Mouse (Mus musculus) kidney, adult 2 months (tissue): ENCODE data around the gene Enpp1. TPM values are rescaled to one million over a fixed set of nuclear protein-coding genes. Genes with fewer than 3 reads are reported as not detected.
A peak's percentile ranks its signal among the peaks of the same experiment; 100 is the strongest.

Source experiments
- DNase-seq: peaks from one replicate; pipeline ENCODE4 v3.0.0; 2021
- H3K27ac ChIP-seq: fragments of 200-500 bp; 2 replicates; pipeline ENCODE4 v1.5.1; 2012; ENCODE audit warnings: low read depth, low read length, control low read depth, inconsistent platforms; ENCODE audit not compliant: insufficient read depth
- H3K27me3 ChIP-seq: fragments of 200-500 bp; replicated peaks from 2 replicates; pipeline ENCODE4 v1.6.1; 2012; ENCODE audit warnings: mild to moderate bottlenecking, moderate library complexity, low read length, inconsistent platforms; ENCODE audit not compliant: control insufficient read depth, insufficient read depth
- H3K36me3 ChIP-seq: fragments of 200-500 bp; 2 replicates; pipeline ENCODE4 v1.6.1; 2012; ENCODE audit warnings: mild to moderate bottlenecking, moderate library complexity, low read length, inconsistent platforms; ENCODE audit not compliant: control insufficient read depth, insufficient read depth
- H3K4me1 ChIP-seq: fragments of 200-500 bp; 2 replicates; pipeline ENCODE4 v1.6.1; 2011; ENCODE audit warnings: low read length; ENCODE audit not compliant: control insufficient read depth, insufficient read depth
- H3K4me3 ChIP-seq: fragments of 200-500 bp; 2 replicates; pipeline ENCODE4 v1.5.1; 2011; ENCODE audit warnings: mild to moderate bottlenecking, low read depth, low read length, control low read depth; ENCODE audit not compliant: insufficient read depth
- CTCF ChIP-seq: fragments of 200-500 bp; conservative IDR thresholded peaks from 2 replicates; pipeline ENCODE4 v1.5.1; 2011; ENCODE audit warnings: low read depth, mild to moderate bottlenecking, control low read depth, low read length, moderate library complexity, mixed read lengths; ENCODE audit not compliant: insufficient read depth, insufficient read length
- POLR2A ChIP-seq: fragments of 200-500 bp; IDR thresholded peaks from one replicate; pipeline ENCODE4 v1.6.1; 2011; ENCODE audit warnings: low read depth, low read length, control low read depth
- WGBS: fragments of 180-500 bp; shearing (Covaris S2); methylation state at CpG from one replicate; pipeline ENCODE4 v1.1.7; 2018; 5-methylcytosine and 5-hydroxymethylcytosine counted together
- polyA plus RNA-seq: library from polyadenylated mRNA; depleted of rRNA; stranded (reverse); fragments of >200 nt; gene quantifications from 2 replicates; pipeline ENCODE4 v1.2.3, GENCODE M21; 2012

The Enpp1 gene
- polyA plus RNA-seq, 1 experiment: 8.5 TPM

DNA sequence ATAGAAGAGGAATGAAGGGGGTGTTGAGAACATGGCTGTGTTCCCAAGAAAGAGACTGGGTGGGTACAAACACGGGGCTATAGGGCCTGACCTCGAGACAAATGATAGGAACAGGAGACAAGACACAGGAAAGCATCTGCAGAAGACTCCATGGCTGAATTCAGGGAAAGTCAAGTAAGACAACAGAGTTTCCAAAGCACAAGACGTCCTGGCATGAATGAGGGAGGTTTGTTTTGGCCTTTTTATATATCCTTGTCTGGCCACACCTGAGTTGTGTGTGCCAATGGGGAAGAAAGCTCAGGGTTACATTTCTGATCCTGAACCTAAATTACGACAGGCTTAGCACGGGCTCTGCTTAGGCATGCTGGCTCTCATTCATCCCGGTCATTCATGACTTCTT, 4.2 kb downstream of the Enpp1 start:
- Histone ChIP-seq H3K4me3 (no peak overlapping the region), H3K4me1 (peaks cover 14% of the 10 kb centered on the region; the same call in 1 of the 2 replicates), H3K27me3 (no peaks in the 10 kb centered on the region), H3K27ac (no peak overlapping the region), H3K36me3 (no peaks in the 10 kb centered on the region)
- no peak for TF ChIP-seq POLR2A
- no peak for TF ChIP-seq CTCF
- WGBS: 78% methylated on average over 6 of the region's 6 CpGs
- DNase-seq: no peak

DNA sequence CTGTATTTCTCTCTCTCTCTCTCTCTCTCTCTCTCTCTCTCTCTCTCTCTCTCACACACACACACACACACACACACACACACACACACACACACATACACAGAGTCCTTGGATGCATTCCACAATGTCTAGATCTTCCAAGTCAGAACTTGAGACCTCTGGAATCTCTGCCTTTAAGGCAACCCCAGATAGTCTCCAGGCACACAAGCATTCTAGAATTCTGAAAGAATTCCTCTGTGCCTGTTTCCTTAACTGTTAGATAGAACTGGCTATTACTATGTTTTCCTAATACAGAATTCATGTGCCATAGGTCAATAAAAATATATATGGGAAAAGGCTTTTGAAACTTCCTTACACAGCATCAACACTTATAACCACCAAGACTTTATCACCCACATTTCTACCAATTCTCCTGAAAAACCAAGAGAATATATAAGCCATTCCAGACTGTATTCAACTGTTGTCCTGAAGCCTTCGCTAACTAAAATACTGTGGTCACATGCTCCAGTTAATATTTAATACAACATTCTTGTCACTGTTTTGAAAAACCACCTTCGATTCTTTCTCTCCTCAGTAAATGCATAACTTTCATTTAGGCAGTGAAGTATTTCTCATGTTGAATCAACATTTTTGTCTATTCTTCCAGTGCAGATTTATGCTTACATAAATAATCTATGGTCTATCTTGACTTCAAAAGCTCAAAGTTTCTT, 5.4 kb downstream of the Enpp1 start:
- DNase-seq: peak; percentile 69
- no peak for TF ChIP-seq CTCF
- no peak for TF ChIP-seq POLR2A
- H3K27ac ChIP-seq: peak overlapping the region; percentile 92
- 38% methylated on average over 2 of the region's 2 CpGs for WGBS
- peaks cover 14% of the 10 kb centered on the region; the same call in 1 of the 2 replicates for H3K4me1 ChIP-seq
- no peak overlapping the region for H3K4me3 ChIP-seq
- H3K36me3 ChIP-seq: no peaks in the 10 kb centered on the region
- no peaks in the 10 kb centered on the region for H3K27me3 ChIP-seq

DNA sequence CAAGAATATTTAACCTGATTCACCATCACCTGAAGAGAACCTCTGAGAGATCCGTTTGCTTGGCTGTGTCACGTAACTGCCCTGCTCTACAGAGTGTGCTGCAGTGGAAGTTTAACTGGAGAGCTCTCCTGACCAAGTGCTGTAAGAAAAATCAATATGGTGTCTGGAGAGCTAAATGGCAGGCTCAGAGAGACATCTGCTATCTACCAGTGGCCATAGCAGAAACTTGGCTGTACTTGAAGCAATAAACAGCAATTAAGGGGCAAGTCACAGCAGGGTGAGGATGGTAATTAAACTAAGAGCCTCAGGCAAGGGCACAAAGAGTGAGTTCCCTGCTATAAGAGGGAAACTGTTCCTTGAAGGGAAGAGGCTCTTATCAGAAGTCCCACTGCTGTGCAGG, 9.3 kb downstream of the Enpp1 start:
- H3K4me1 ChIP-seq: peaks cover 11% of the 10 kb centered on the region; the same call in 1 of the 2 replicates
- H3K4me3 ChIP-seq: no peak overlapping the region
- DNase-seq: no peak
- no peaks in the 10 kb centered on the region for H3K36me3 ChIP-seq
- 58% methylated on average over 2 of the region's 2 CpGs for WGBS
- H3K27ac ChIP-seq: no peak overlapping the region
- TF ChIP-seq CTCF (no peak), POLR2A (no peak)
- no peaks in the 10 kb centered on the region for H3K27me3 ChIP-seq

DNA sequence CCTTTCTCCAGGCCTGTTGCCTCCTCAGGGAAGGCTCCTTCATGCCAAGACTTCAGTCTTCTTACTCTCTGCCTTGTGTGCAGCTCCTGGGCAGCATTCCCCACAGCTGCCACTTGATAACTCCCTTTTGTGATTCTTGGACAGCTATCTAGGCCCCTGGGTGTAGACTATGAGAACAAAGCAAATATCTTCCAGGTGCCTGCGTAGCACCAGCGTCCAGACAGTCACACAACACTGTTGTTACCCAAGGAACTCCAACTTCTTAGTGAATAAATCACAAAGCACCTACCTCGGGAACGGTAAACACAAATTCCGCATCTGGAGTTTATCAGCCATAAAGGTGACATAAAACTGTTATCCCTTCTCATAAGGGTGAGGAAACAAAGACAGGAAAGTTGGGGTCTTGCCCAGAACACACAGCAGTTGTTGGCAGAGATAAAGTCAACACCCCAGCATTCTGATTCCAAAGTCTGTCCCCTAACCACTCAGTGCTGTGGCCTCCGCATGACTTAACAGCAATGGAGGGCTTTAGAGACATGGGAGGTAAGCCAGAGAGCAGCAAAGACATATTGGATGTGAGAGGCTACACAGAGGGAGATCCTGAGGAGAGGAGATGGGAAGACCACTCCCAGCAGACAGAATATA, 13.7 kb downstream of the Enpp1 start:
- DNase-seq: no peak
- H3K36me3 ChIP-seq: no peaks in the 10 kb centered on the region
- no peak for TF ChIP-seq CTCF
- TF ChIP-seq POLR2A: no peak
- 68% methylated on average over 6 of the region's 6 CpGs for WGBS
- H3K4me3 ChIP-seq: no peak overlapping the region
- no peaks in the 10 kb centered on the region for H3K4me1 ChIP-seq
- H3K27me3 ChIP-seq: no peaks in the 10 kb centered on the region
- H3K27ac ChIP-seq: no peak overlapping the region

DNA sequence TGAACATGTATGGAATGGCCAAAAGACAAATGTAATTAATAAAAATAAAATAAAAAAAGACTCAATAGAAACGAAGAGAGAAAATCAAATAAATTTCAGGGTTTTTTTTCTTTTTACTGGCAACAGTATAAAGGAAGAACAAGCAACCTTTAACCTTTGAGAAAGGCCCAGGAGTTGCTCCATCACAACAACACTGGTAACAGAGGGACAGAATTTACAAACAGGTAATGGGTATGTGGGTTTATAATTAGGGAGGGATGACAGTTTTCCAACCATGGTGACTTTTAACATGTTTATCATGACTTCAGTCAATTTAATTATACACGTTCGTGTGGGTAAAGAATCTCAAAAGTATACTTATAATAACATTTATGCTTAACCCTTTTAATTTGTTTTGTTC, 15.2 kb downstream of the Enpp1 start:
- H3K4me1 ChIP-seq: no peaks in the 10 kb centered on the region
- no peak overlapping the region for H3K4me3 ChIP-seq
- no peak for DNase-seq
- H3K27ac ChIP-seq: no peak overlapping the region
- 83% methylated on average over 3 of the region's 3 CpGs for WGBS
- H3K36me3 ChIP-seq: no peaks in the 10 kb centered on the region; the same call in 1 of the 2 replicates
- TF ChIP-seq POLR2A: no peak
- TF ChIP-seq CTCF: no peak
- no peaks in the 10 kb centered on the region for H3K27me3 ChIP-seq

DNA sequence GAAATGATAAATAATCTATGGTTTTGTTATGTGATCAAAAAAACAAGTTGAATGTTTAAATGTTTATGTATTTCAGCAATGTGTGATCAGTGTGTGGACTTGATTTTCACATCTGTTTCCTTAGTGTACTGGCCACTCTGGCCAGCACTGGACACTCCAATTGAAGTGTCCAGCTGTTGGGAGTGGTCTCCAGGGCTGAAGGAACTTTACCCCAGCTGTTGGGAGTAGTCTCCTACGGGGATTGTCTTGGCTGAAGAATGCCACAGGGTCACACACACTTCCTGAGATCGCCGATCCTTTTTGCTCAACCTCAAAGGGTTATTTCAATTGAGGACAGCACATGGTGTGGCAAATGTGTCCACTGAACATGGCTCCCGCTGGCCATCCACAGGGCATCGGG, 16.2 kb downstream of the Enpp1 start:
- Histone ChIP-seq H3K27ac (no peak overlapping the region), H3K36me3 (no peaks in the 10 kb centered on the region; the same call in 1 of the 2 replicates), H3K27me3 (no peaks in the 10 kb centered on the region), H3K4me3 (no peak overlapping the region), H3K4me1 (no peaks in the 10 kb centered on the region)
- 67% methylated on average over 5 of the region's 5 CpGs for WGBS
- TF ChIP-seq POLR2A (no peak), CTCF (no peak)
- no peak for DNase-seq

DNA sequence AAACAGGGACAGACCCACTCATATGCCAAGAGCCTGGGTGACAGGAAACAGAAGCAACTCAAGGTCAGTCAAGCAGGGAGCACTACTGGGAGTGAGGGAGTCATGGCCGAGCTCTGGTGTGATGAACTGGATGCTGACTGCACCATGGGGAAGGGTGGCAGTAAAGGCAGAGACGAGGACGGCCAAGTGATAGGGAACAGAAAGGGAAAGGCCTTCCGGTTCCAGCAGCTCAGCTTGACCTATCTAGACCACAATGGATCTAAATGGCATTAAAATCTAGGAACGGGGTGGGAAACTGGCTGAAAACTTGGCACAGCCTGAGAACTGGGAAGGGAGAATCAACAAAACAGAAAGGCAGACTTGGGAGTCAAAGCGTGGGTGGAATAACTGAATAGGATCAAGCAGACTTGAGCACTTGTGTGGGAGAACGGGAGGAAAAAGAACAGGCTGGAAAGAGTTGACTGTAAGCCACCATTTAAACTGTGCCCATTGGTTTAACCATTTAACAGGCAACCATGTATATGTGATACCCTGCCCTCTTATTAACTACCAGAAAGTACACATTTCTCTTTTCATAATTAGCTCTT, 29.3 kb downstream of the Enpp1 start:
- Histone ChIP-seq H3K4me1 (no peaks in the 10 kb centered on the region), H3K36me3 (no peaks in the 10 kb centered on the region; the same call in 1 of the 2 replicates), H3K4me3 (no peak overlapping the region), H3K27ac (no peak overlapping the region), H3K27me3 (no peaks in the 10 kb centered on the region)
- DNase-seq: no peak
- TF ChIP-seq CTCF (no peak), POLR2A (no peak)
- WGBS: 82% methylated on average over 7 of the region's 7 CpGs
